Mouse (Mus musculus): ENCODE results near the gene Clec2i. TPM values are rescaled to one million over a fixed set of nuclear protein-coding genes. Genes with fewer than 3 reads are reported as not detected.
"Not testable (repeated sequence)": the region's sequence is repeated elsewhere in the genome, so short reads cannot be mapped to it uniquely, and the experiment has no call there.

Gene Clec2i
- polyA plus RNA-seq, 1 experiment: 4.9 TPM

DNA sequence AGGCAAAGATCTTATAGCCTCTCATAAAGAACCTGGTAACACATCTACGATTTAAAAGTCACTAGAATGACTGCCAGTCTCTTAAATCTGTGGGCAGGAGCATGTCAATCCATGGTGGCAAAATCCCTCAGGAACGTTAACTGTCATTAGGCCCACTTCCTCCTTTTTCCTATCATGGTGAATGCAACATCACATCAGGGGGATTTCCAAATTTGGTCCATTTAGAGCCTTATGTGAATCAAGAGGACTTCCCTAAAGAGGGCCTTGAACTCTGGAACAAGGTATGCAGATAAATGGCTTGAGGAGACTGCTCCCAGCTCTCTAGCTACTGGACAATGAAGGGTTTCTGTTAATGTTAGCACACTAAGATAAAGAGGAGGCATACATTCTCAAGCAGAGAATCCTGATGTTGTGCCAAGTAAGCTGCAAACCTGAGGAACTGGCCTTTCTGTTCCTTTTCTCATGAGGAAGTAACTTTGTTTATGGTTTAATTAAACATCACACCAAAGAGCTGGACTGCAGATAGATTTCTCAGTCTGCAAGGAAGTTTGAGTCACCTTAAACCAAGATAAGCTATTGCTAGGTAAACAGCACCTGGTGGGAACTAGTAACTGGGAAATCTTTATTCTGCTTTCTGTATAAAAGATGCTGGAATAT is 26.3 kb downstream of the Clec2i start:
- Histone ChIP-seq H3K4me3 (replicated peaks; ENCODE audit: control insufficient read depth, low read depth, low read length) (no peak overlapping the region), H3K27ac (ENCODE audit: control insufficient read depth, insufficient read depth, low read depth, low read length, poor library complexity) (no peak overlapping the region), H3K4me1 (ENCODE audit: control insufficient read depth, insufficient read depth, low read length) (no peaks in the 10 kb centered on the region; the same call in 1 of the 2 replicates)
- 13% methylated on average over 2 of the region's 2 CpGs for WGBS
- TF ChIP-seq CTCF (IDR thresholded peaks at IDR 0.05; ENCODE audit: control insufficient read depth, insufficient read depth, low read length): no peak
- no peak for TF ChIP-seq POLR2A (IDR thresholded peaks at IDR 0.05; ENCODE audit: borderline replicate concordance, control insufficient read depth, low read depth, low read length)

DNA sequence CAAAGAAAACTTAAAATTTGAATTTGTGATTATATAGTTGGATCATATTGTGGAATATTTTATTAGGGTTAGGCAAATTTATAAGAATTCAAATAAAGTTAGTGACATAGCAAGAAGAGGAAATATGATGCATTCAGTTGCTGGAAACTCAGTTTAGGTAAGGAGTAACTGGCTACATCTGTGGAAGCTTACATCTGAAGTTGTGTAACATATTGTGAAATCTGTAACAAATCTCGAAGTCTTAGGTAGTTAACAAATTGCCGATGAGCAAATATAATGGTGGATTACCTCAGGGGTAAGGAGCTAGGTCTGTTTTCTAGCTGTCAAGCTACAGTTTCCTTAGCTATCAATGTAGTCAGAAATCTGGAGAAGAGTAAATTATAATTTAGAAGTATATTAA is 29.9 kb downstream of the Clec2i start:
- 46% methylated on average over 2 of the region's 2 CpGs for WGBS
- TF ChIP-seq CTCF (IDR thresholded peaks at IDR 0.05; ENCODE audit: control insufficient read depth, insufficient read depth, low read length) (no peak), POLR2A (IDR thresholded peaks at IDR 0.05; ENCODE audit: borderline replicate concordance, control insufficient read depth, low read depth, low read length) (no peak)

DNA sequence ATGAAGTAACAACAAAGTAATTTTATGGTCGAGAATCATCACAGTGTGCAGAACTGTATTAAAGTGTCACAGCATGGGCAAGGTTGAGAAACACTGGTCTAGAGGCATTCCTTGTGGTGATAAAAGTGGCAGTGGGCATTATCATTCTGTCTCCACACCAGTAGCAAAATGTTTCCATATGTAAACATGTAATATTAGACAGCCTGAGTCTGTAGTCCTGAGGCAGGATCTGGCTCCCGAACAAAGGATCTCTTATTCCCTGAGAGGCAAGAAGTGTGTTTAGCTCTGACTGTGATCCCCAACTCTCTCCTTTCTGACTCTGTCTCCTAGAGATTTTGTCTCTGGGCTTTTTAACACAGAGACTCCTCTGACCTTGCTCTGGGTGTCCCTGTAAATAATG is 45.7 kb downstream of the Clec2i start:
- Histone ChIP-seq H3K4me3 (replicated peaks; ENCODE audit: control insufficient read depth, low read depth, low read length) (no peak overlapping the region), H3K4me1 (ENCODE audit: control insufficient read depth, insufficient read depth, low read length) (no peaks in the 10 kb centered on the region), H3K27ac (ENCODE audit: control insufficient read depth, insufficient read depth, low read depth, low read length, poor library complexity) (no peak overlapping the region)
- TF ChIP-seq POLR2A (IDR thresholded peaks at IDR 0.05; ENCODE audit: borderline replicate concordance, control insufficient read depth, low read depth, low read length) (no peak), CTCF (IDR thresholded peaks at IDR 0.05; ENCODE audit: control insufficient read depth, insufficient read depth, low read length) (no peak)
- 86% methylated on average over 2 of the region's 2 CpGs for WGBS

More for the DNA sequence above, 29.9 kb downstream of the Clec2i start:
- no peak overlapping the region for H3K4me3 ChIP-seq (replicated peaks; ENCODE audit: control insufficient read depth, low read depth, low read length)
- H3K27ac ChIP-seq (ENCODE audit: control insufficient read depth, insufficient read depth, low read depth, low read length, poor library complexity): no peak overlapping the region
- no peaks in the 10 kb centered on the region; the same call in 1 of the 2 replicates for H3K4me1 ChIP-seq (ENCODE audit: control insufficient read depth, insufficient read depth, low read length)

DNA sequence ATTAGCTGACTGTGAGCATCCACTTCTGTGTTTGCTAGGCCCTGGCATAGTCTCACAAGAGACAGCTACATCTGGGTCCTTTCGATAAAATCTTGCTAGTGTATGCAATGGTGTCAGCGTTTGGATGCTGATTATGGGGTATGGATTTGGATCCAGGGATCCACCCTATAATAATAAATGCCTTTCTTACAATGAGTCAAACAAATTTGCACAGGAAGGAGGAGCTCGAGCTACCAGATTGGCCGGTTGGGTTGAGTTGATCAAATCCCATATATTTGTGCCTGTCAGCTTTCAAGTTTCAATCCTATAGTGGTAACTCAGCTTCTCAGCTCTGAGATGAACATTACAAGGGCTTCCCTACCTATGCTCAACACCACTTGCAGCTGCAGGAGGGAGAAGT is 46.7 kb downstream of the Clec2i start, which contains the start of gene Clec2g:
Gene Clec2g (plus strand): TSS at position 301 of the 400 bp plus-strand sequence.
- H3K4me3 ChIP-seq (replicated peaks; ENCODE audit: control insufficient read depth, low read depth, low read length); H3K27ac ChIP-seq (ENCODE audit: control insufficient read depth, insufficient read depth, low read depth, low read length, poor library complexity); H3K4me1 ChIP-seq (ENCODE audit: control insufficient read depth, insufficient read depth, low read length): not testable (repeated sequence)
- 87% methylated on average over 4 of the region's 4 CpGs for WGBS

DNA sequence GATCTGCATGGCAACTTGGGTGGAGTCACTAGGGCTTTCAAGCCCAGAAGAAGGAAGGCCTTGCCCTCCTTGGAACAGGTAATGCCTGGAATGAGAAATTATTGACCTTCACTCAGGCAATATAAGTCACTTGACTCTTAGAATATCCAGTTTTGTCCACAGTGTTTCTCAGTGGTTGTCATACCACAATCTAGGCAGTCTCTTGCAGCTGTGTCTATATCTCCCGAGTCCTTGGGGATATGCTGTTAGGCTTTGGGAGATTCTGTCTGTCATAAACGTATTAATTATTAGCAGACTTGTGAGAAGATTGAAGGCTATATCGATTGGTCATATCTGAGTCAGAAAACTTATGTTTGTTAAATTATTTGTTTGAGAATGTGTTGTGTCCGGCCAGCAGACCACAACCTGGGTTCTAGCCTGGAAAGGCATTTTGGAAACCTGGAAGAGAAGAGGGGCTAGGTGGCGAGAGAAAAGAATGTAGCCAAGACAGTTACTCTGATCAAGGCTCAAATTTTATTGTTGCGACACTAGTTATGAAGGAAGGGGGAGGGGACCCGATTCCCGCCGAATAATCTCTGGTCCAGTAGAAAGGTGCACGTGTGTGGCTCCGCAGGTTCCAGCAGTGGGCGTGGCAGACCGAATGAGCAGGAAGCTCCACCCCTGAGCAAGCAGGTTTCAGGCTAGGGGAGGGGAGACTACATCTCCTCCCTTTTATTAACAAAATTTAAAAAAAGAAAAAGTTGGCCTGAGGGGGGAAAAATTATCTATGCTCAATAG is 48.7 kb downstream of the Clec2i start:
- not testable (repeated sequence) for H3K4me3 ChIP-seq (replicated peaks; ENCODE audit: control insufficient read depth, low read depth, low read length); H3K4me1 ChIP-seq (ENCODE audit: control insufficient read depth, insufficient read depth, low read length); H3K27ac ChIP-seq (ENCODE audit: control insufficient read depth, insufficient read depth, low read depth, low read length, poor library complexity)
- 83% methylated on average over 5 of the region's 13 CpGs for WGBS

DNA sequence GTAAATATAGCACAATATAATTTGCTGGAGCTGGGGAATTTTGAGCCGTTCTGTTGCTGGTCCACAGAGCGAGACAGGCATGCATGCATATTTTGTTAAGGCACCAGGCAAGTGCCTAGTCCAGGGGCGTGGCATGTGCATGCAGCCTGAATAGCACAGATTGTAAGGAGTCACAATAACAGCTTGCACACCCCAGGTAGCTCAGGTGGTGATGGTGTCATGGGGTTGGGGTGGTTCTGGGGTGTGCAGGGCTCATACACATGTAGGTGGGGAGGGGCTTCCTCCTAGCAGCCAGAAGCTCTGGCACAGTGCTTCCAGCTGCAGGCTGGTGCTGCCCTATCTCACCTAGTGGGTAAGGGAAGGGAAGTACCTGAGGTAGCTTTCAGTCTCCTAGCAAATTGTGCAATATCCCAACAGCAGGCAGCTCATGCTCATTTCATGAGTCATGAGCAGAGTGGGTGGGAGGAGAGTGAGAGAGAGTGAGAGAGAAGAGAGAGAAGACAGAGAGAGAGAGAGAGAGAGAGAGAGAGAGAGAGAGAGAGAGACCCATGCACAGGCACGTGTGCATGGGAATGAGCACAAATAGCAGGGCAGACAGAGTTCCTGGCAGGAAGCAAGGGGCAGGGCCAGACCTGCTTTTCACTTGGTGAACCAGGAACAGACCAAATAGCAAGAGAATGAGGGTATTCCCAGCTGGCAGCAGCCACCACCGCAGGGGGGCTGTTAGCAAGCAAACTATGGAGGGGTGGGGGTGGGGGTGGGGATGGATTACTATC is 54.4 kb downstream of the Clec2i start:
- 83% methylated on average over 5 of the region's 5 CpGs for WGBS
- Histone ChIP-seq H3K4me1 (ENCODE audit: control insufficient read depth, insufficient read depth, low read length) (no peaks in the 10 kb centered on the region), H3K27ac (ENCODE audit: control insufficient read depth, insufficient read depth, low read depth, low read length, poor library complexity) (no peak overlapping the region), H3K4me3 (replicated peaks; ENCODE audit: control insufficient read depth, low read depth, low read length) (no peak overlapping the region)
- TF ChIP-seq POLR2A (IDR thresholded peaks at IDR 0.05; ENCODE audit: borderline replicate concordance, control insufficient read depth, low read depth, low read length) (no peak), CTCF (IDR thresholded peaks at IDR 0.05; ENCODE audit: control insufficient read depth, insufficient read depth, low read length) (no peak)

DNA sequence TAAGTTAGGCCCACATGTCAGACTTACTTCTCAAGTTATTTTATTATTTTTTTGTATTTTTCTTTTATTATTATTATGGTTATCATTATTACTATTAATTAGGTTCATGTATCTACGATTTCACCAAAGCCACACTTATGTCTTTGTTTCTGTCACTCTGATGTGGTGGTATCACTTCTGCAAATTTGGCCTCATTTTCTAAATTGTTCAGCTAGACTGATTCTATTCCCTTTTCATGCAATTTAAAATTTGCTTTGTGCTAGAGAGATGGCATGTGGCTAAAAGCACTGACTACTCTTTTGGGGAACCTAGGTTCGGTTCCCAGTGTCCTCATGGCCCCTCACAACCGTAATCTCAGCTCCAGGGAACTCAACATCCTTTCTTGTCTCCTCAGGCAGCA is 58.2 kb downstream of the Clec2i start:
- TF ChIP-seq POLR2A (IDR thresholded peaks at IDR 0.05; ENCODE audit: borderline replicate concordance, control insufficient read depth, low read depth, low read length) (no peak), CTCF (IDR thresholded peaks at IDR 0.05; ENCODE audit: control insufficient read depth, insufficient read depth, low read length) (no peak)
- no peak overlapping the region for H3K4me3 ChIP-seq (replicated peaks; ENCODE audit: control insufficient read depth, low read depth, low read length)
- no peaks in the 10 kb centered on the region for H3K4me1 ChIP-seq (ENCODE audit: control insufficient read depth, insufficient read depth, low read length)
- WGBS: 53% methylated on average over 3 of the region's 3 CpGs
- no peak overlapping the region for H3K27ac ChIP-seq (ENCODE audit: control insufficient read depth, insufficient read depth, low read depth, low read length, poor library complexity)

Other genes starting within 250 kb of the Clec2i start
- 0.97 TPM in 1 of 2 replicates, not detected in the other for gene Clec2h, start 225.2 kb upstream of the Clec2i start, polyA plus RNA-seq (2011; ENCODE audit: insufficient read depth, insufficient read length, low replicate concordance, missing spikeins)
- gene Klrb1, start 164.5 kb upstream of the Clec2i start, polyA plus RNA-seq (2011; ENCODE audit: insufficient read depth, insufficient read length, low replicate concordance, missing spikeins): 1.3 TPM in 1 of 2 replicates, not detected in the other
- gene Klrb1c, start 98.4 kb upstream of the Clec2i start, polyA plus RNA-seq (2011; ENCODE audit: insufficient read depth, insufficient read length, low replicate concordance, missing spikeins): 0.77 and 6.6 TPM in 2 replicates
- gene Gm44511, start 61.3 kb upstream of the Clec2i start, polyA plus RNA-seq (2011; ENCODE audit: insufficient read depth, insufficient read length, low replicate concordance, missing spikeins): 2.3 TPM in 1 of 2 replicates, not detected in the other
- gene Klrb1b, start 61.3 kb upstream of the Clec2i start, polyA plus RNA-seq (2011; ENCODE audit: insufficient read depth, insufficient read length, low replicate concordance, missing spikeins): 0.68 TPM in 1 of 2 replicates, not detected in the other
- 6.2 and 16.8 TPM in 2 replicates for gene BC035044, start 3.5 kb downstream of the Clec2i start, polyA plus RNA-seq (2011; ENCODE audit: insufficient read depth, insufficient read length, low replicate concordance, missing spikeins)
- not detected in 2 replicates for gene Clec2g, start 46.8 kb downstream of the Clec2i start, polyA plus RNA-seq (2011; ENCODE audit: insufficient read depth, insufficient read length, low replicate concordance, missing spikeins)
- gene Klrb1f, start 158.3 kb downstream of the Clec2i start, polyA plus RNA-seq (2011; ENCODE audit: insufficient read depth, insufficient read length, low replicate concordance, missing spikeins): 3.8 TPM in 1 of 2 replicates, not detected in the other
- 0.75 TPM in 1 of 2 replicates, not detected in the other for gene Clec2e, start 213.3 kb downstream of the Clec2i start, polyA plus RNA-seq (2011; ENCODE audit: insufficient read depth, insufficient read length, low replicate concordance, missing spikeins)